Mouse (Mus musculus) frontal cortex, postnatal 36 days (tissue): ENCODE results near the gene St6galnac5.
"Not testable (repeated sequence)": the region's sequence is repeated elsewhere in the genome, so short reads cannot be mapped to it uniquely, and the experiment has no call there.

Experiments
- DNase-seq, 2 experiments: peaks; one replicate each; pipeline ENCODE4 v3.0.0; 2022; ENCODE audit warnings: low spot score in 2 of 2

Gene St6galnac5

DNA sequence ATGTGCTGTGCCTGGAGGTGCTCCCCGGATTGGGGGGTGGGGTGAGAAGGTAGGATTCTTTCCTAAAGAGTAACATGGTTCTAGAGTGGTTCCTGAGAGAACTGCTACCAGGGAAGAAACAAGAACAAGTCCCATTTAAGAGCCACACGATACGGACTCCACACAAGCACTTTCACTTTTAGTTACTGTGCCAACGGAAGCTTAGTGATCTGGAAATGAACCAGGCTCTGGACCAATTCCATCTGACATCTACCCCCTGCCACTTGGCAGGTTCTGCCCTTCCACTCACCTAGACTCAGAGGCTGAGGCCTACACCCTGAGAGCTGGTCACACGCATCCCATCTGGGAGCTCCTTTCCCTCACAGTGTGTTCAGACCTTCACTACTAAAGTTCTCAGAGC is 189.4 kb downstream of the St6galnac5 start:
- peak in 1 of 2 experiments; percentile 10 for DNase-seq

DNA sequence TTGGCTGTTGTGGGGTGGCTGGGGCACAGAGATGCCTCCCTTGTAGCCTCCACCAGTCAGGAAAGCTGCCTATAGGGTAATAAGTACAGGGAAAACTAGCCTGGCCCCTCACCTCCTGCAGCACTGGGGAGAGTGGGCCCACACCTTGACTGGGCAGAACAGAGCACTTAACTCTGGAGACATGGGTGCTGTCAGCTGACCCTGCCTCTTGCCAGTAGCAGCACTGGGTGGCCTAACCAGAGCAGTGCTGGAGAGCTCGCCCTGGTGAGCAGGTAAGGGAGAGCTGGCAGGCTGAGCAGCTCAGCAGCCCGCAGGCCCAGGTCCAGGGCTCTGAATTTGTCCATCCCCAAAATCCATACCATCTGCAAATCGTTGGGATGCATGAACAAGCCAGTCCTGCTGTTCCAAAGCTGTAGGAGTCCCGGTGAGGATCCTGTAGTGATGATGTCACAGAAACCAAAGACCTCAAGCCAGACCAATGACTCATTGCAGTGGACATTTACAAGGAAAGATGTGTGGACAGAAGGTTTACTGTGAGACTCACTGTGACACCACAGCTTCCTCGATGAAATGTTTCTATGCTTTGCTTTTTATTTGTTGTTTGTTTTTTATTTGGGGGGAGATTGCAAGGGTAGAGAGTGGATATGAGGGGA is 193.6 kb downstream of the St6galnac5 start:
- DNase-seq: not testable (repeated sequence)

DNA sequence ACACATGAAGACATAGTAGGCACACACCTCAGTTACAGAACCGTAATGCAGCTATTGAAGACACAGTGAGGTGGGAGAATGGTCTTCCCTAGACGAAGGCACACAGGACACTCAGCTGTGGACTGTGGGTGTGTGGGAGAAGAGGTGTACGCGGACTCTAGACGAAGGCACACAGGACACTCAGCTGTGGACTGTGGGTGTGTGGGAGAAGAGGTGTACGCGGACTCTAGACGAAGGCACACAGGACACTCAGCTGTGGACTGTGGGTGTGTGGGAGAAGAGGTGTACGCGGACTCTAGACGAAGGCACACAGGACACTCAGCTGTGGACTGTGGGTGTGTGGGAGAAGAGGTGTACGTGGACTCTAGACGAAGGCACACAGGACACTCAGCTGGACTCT is 197.7 kb downstream of the St6galnac5 start:
- not testable (repeated sequence) for DNase-seq

DNA sequence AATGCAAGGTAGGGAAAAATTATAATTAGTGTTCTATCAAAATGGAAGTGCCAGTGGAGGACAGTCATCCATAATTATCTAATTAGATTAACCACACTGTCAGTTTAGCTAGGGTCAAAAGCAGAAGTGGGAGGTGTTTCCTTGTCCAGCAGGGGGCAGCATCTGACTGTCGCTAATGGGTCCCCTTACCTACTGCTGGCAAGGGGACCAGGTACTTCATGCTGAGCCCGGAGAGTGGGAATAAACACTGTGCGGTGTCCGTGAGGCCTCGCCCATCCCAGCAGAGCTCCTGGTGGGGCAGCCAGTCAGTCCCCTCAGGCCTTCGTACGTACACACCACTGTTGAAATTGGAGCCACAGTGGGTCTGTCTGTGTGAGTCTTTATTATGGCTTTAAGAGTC is 198.3 kb downstream of the St6galnac5 start:
- peak; percentile 59 to 66 for DNase-seq

DNA sequence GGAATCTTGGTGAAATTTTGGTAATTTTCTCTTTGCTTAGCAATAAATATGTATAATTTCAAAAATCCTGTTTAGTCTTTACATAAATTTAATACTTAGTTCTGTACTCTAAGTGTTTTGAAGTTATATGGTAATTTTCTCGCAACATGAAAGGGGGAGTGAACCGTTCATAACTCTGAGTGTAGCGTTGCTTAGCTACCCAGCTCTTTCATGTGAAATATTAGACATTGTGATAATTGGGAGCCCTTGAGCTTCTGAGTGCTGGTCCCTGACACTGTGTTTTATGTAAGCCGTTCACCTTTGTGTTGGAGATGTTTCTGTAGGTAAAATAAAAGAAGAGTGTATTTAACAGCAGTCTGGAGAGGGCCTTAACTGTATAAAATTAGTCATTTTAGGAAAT is 202.2 kb downstream of the St6galnac5 start:
- no peak for DNase-seq

DNA sequence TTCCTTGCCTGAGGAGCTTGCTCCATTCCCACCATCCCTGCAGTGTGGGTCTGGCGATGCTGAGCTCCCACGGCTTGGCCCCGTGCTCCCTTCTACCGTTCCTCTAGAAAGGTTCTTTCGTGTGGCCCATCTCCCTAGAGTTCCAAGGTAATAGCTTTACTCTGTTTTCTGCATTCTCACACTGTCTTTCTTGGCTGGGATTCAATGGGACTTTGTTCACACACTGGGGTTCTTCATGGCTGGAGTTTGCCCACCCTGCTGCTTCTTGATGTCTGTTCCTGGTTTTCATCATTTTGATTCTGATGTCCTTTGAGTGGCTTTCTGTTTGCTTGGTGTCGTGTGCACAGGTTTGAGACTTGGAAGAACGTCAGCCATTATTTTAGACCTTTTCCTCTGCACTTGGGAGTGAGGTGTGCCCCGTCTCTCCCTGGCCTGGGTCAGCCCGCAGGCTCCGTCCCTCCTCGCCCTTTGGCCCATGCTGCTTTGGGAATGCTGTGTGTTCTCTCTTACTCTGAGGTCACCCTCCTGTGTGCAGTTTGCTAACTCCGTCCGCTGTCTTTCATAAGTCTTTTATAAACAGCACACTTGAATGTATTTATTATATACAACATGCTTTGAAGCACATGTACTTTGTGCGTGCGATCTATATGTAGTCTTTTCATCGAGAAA is 205.0 kb downstream of the St6galnac5 start:
- DNase-seq: no peak

DNA sequence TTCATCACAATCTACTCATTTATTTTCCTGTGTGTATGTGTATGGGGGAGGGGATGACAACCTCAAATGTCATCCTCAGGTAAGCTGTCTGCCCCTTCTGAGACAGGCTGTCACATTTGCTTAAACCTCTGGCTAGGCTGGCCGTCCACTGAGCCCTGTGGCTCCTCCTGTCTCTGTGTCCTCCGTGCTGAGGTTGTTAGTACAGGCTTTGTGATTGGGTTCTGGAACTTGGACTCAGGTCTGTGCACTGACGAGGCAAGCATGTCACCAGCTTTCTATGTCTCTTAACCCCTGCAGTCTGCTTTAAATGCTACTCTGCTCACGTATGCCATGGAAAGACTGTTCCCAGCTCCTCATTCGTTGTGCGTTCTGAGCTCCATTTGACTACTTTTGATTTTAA is 205.7 kb downstream of the St6galnac5 start:
- no peak for DNase-seq

DNA sequence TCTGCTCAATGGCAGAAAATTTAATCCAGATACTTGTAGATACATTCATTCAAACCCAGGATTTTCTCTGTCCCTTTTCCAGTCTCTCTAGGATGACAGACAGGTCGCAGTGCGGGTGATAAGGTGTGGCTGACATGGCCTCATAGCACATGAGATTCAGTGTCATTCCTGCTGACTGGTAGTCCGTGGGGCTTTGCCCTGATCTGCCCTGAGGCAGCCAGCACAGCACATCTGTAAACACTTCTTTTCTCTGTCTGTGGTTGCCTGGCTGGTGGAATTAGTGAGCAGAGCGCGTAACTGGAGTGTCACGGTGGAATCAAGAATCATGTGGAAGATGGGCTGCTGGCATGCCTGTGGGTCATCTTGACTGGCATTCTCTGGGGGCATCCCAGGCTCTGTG is 212.0 kb downstream of the St6galnac5 start:
- no peak for DNase-seq

DNA sequence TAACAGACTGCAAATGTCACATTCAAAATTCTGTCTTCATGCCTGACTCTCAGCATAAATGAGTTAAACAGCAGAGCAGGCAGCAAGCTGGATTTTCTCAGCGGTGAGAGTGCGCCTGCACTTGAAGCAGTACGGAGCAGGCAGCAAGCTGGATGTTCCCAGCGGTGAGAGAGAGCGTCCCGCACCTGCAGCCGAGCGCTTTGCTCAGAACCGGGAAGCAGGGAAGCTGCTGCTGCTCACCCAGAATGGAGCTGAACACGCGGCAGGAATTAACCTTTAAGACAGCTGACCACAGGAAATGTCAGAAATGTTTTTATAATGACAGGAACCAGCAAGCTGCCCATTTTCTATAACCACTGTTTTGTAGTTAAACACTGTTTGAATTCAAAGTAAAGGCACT is 214.6 kb downstream of the St6galnac5 start:
- no peak for DNase-seq
